Mouse (Mus musculus) embryonic facial prominence, embryonic 15.5 days (tissue): Measurements from ENCODE around the gene Pi4k2b. TPM values are rescaled to one million over a fixed set of nuclear protein-coding genes. Genes with fewer than 3 reads are reported as not detected.

Experiments
- ATAC-seq: fragments of 200-750 bp; cut with Nextera tagmentation; 2 replicates; pipeline ENCODE4 v1.8.0; 2017; ENCODE audit warnings: low read depth, moderate TSS enrichment; ENCODE audit not compliant: insufficient number of reproducible peaks, low FRiP score, low TSS enrichment
- H3K27ac ChIP-seq: fragments of 300-500 bp; sonication (generic); replicated peaks from 2 replicates; pipeline ENCODE4 v1.5.1; 2015; ENCODE audit warnings: mild to moderate bottlenecking, inconsistent platforms
- H3K27me3 ChIP-seq: fragments of 300-500 bp; sonication (generic); 2 replicates; pipeline ENCODE4 v1.6.1; 2015; ENCODE audit warnings: inconsistent platforms
- H3K36me3 ChIP-seq: fragments of 300-500 bp; sonication (generic); 2 replicates; pipeline ENCODE4 v1.6.1; 2015; ENCODE audit warnings: mild to moderate bottlenecking, inconsistent platforms
- H3K4me1 ChIP-seq: fragments of 300-500 bp; sonication (generic); 2 replicates; pipeline ENCODE4 v1.6.1; 2015; ENCODE audit warnings: inconsistent platforms
- H3K4me2 ChIP-seq: fragments of 300-500 bp; sonication (generic); replicated peaks from 2 replicates; pipeline ENCODE4 v1.6.1; 2015; ENCODE audit warnings: mild to moderate bottlenecking, inconsistent platforms
- H3K4me3 ChIP-seq: fragments of 300-500 bp; sonication (generic); replicated peaks from 2 replicates; pipeline ENCODE4 v1.5.1; 2015; ENCODE audit warnings: mild to moderate bottlenecking, inconsistent platforms
- H3K9ac ChIP-seq: fragments of 300-500 bp; sonication (generic); 2 replicates; pipeline ENCODE4 v1.6.1; 2015; ENCODE audit warnings: inconsistent platforms
- H3K9me3 ChIP-seq: fragments of 300-500 bp; sonication (generic); replicated peaks from 2 replicates; pipeline ENCODE4 v1.6.1; 2016; ENCODE audit warnings: inconsistent platforms
- WGBS: fragments of 180-500 bp; shearing (Covaris S2); methylation state at CpG from one replicate; pipeline ENCODE4 v1.1.7; 2015; 5-methylcytosine and 5-hydroxymethylcytosine counted together
- polyA plus RNA-seq: library from polyadenylated mRNA; unstranded; fragments of >200 nt; fragmentation: Nextera tagmentation; extraction: Ambion mirVana; gene quantifications from 2 replicates; pipeline ENCODE4 v1.2.1, GENCODE M21; 2015

The Pi4k2b gene
- polyA plus RNA-seq, 1 experiment from 2014 or later = 21.7 TPM

- no peaks in the 10 kb centered on the region for H3K9me3 ChIP-seq
- ATAC-seq = peak; percentile 93
- 4% methylated on average over 37 of the region's 37 CpGs for WGBS
These were observed 41.3 kb downstream of the Pi4k2b start for GRCm38 (mm10) chr5:52782523-52783250.

GRCm38 (mm10) chr5:52783251-52783620 is 41.9 kb downstream of the Pi4k2b start:
- WGBS = under 1% methylated on average over 9 of the region's 9 CpGs
- Histone ChIP-seq H3K9me3 (no peaks in the 10 kb centered on the region), H3K4me3 (peak overlapping the region; percentile 68), H3K27ac (peak overlapping the region; percentile 79), H3K27me3 (no peaks in the 10 kb centered on the region), H3K36me3 (no peaks in the 10 kb centered on the region), H3K4me1 (no peaks in the 10 kb centered on the region), H3K4me2 (peak overlapping the region; percentile 57), H3K9ac (peak overlapping the region; percentile 41)
- ATAC-seq = peak; percentile 43

More at GRCm38 (mm10) chr5:52782523-52783250, 41.3 kb downstream of the Pi4k2b start:
- Histone ChIP-seq H3K4me3 (peak overlapping the region; percentile 68), H3K4me2 (peak overlapping the region; percentile 57), H3K4me1 (no peaks in the 10 kb centered on the region), H3K27ac (peak overlapping the region; percentile 79), H3K27me3 (no peaks in the 10 kb centered on the region), H3K36me3 (no peaks in the 10 kb centered on the region), H3K9ac (peak overlapping the region; percentile 41)

- 67% methylated on average over 2 of the region's 2 CpGs for WGBS
- Histone ChIP-seq H3K4me3 (no peak overlapping the region), H3K9ac (no peak overlapping the region)
These were observed 42.6 kb downstream of the Pi4k2b start for GRCm38 (mm10) chr5:52783957-52784356.

GRCm38 (mm10) chr5:52786556-52787322 is 45.4 kb downstream of the Pi4k2b start:
- Histone ChIP-seq H3K36me3 (peaks cover 6% of the 10 kb centered on the region; the same call in 1 of the 2 replicates), H3K4me3 (no peak overlapping the region), H3K4me1 (no peaks in the 10 kb centered on the region), H3K4me2 (no peak overlapping the region), H3K27me3 (no peaks in the 10 kb centered on the region), H3K9me3 (no peaks in the 10 kb centered on the region), H3K27ac (no peak overlapping the region), H3K9ac (no peak overlapping the region)
- no peak for ATAC-seq
- 84% methylated on average over 7 of the region's 7 CpGs for WGBS

More at GRCm38 (mm10) chr5:52783957-52784356, 42.6 kb downstream of the Pi4k2b start:
- no peak overlapping the region for H3K27ac ChIP-seq
- peak overlapping the region; percentile 57; the same call in 1 of the 2 replicates for H3K4me2 ChIP-seq
- H3K36me3 ChIP-seq = peaks cover 5% of the 10 kb centered on the region; the same call in 1 of the 2 replicates
- no peaks in the 10 kb centered on the region for H3K27me3 ChIP-seq
- H3K9me3 ChIP-seq = no peaks in the 10 kb centered on the region
- no peak for ATAC-seq
- no peaks in the 10 kb centered on the region for H3K4me1 ChIP-seq

- H3K4me2 ChIP-seq = no peak overlapping the region
- no peak overlapping the region for H3K27ac ChIP-seq
- no peaks in the 10 kb centered on the region for H3K9me3 ChIP-seq
- peaks cover 31% of the 10 kb centered on the region for H3K36me3 ChIP-seq
- no peaks in the 10 kb centered on the region for H3K27me3 ChIP-seq
- ATAC-seq = no peak
- H3K9ac ChIP-seq = no peak overlapping the region
- no peak overlapping the region for H3K4me3 ChIP-seq
- H3K4me1 ChIP-seq = no peaks in the 10 kb centered on the region
- 91% methylated on average over 9 of the region's 9 CpGs for WGBS
These were observed 51.9 kb downstream of the Pi4k2b start for GRCm38 (mm10) chr5:52793230-52793629.

GRCm38 (mm10) chr5:52794109-52794508 is 52.7 kb downstream of the Pi4k2b start:
- 85% methylated on average over 9 of the region's 9 CpGs for WGBS
- peaks cover 26% of the 10 kb centered on the region for H3K36me3 ChIP-seq
- H3K4me2 ChIP-seq = no peak overlapping the region
- no peak overlapping the region for H3K27ac ChIP-seq
- no peaks in the 10 kb centered on the region for H3K27me3 ChIP-seq
- H3K9ac ChIP-seq = no peak overlapping the region
- H3K4me3 ChIP-seq = no peak overlapping the region
- no peaks in the 10 kb centered on the region for H3K9me3 ChIP-seq
- no peaks in the 10 kb centered on the region for H3K4me1 ChIP-seq
- ATAC-seq = no peak

GRCm38 (mm10) chr5:52799274-52799985 is 58.1 kb downstream of the Pi4k2b start:
- no peak overlapping the region for H3K27ac ChIP-seq
- H3K4me1 ChIP-seq = no peaks in the 10 kb centered on the region
- H3K9me3 ChIP-seq = no peaks in the 10 kb centered on the region
- no peak overlapping the region for H3K9ac ChIP-seq
- H3K4me2 ChIP-seq = no peak overlapping the region
- ATAC-seq = no peak
- H3K27me3 ChIP-seq = no peaks in the 10 kb centered on the region
- no peak overlapping the region for H3K4me3 ChIP-seq
- peaks cover 26% of the 10 kb centered on the region for H3K36me3 ChIP-seq
- WGBS = 90% methylated on average over 12 of the region's 12 CpGs

- 79% methylated on average over 4 of the region's 4 CpGs for WGBS
These were observed 64.4 kb downstream of the Pi4k2b start for GRCm38 (mm10) chr5:52805801-52806200.

GRCm38 (mm10) chr5:52806349-52806748 is 65.0 kb downstream of the Pi4k2b start:
- H3K4me1 ChIP-seq = no peaks in the 10 kb centered on the region
- no peak overlapping the region for H3K9ac ChIP-seq
- ATAC-seq = no peak
- 52% methylated on average over 8 of the region's 8 CpGs for WGBS
- H3K27ac ChIP-seq = no peak overlapping the region
- H3K4me2 ChIP-seq = no peak overlapping the region
- H3K4me3 ChIP-seq = no peak overlapping the region
- H3K27me3 ChIP-seq = no peaks in the 10 kb centered on the region
- H3K36me3 ChIP-seq = peaks cover 3% of the 10 kb centered on the region; the same call in 1 of the 2 replicates
- no peaks in the 10 kb centered on the region for H3K9me3 ChIP-seq

More at GRCm38 (mm10) chr5:52805801-52806200, 64.4 kb downstream of the Pi4k2b start:
- H3K9me3 ChIP-seq = no peaks in the 10 kb centered on the region
- peaks cover 3% of the 10 kb centered on the region; the same call in 1 of the 2 replicates for H3K36me3 ChIP-seq
- H3K4me3 ChIP-seq = no peak overlapping the region
- no peaks in the 10 kb centered on the region for H3K4me1 ChIP-seq
- no peak overlapping the region for H3K27ac ChIP-seq
- no peak overlapping the region for H3K9ac ChIP-seq
- no peaks in the 10 kb centered on the region for H3K27me3 ChIP-seq
- no peak for ATAC-seq
- H3K4me2 ChIP-seq = no peak overlapping the region

GRCm38 (mm10) chr5:52807030-52807429 is 65.7 kb downstream of the Pi4k2b start:
- Histone ChIP-seq H3K4me2 (no peak overlapping the region), H3K9ac (no peak overlapping the region), H3K27me3 (no peaks in the 10 kb centered on the region), H3K9me3 (no peaks in the 10 kb centered on the region), H3K27ac (no peak overlapping the region), H3K36me3 (peaks cover 3% of the 10 kb centered on the region; the same call in 1 of the 2 replicates), H3K4me1 (no peaks in the 10 kb centered on the region), H3K4me3 (no peak overlapping the region)
- WGBS = 63% methylated on average over 7 of the region's 7 CpGs
- no peak for ATAC-seq

- Histone ChIP-seq H3K9me3 (no peaks in the 10 kb centered on the region), H3K4me3 (no peak overlapping the region), H3K36me3 (no peaks in the 10 kb centered on the region; the same call in 1 of the 2 replicates), H3K4me2 (no peak overlapping the region), H3K4me1 (no peaks in the 10 kb centered on the region), H3K27ac (no peak overlapping the region), H3K27me3 (no peaks in the 10 kb centered on the region), H3K9ac (no peak overlapping the region)
- 94% methylated on average over 6 of the region's 6 CpGs for WGBS
- ATAC-seq = no peak
These were observed 69.1 kb downstream of the Pi4k2b start for GRCm38 (mm10) chr5:52810446-52810845.
